Mouse (Mus musculus) cerebellum, postnatal 4 days (tissue): ENCODE measurements around the gene Mrpl20.
A peak's percentile ranks its signal among the peaks of the same experiment; 100 is the strongest.
"Not testable (repeated sequence)": the region's sequence is repeated elsewhere in the genome, so short reads cannot be mapped to it uniquely, and the experiment has no call there.

Experiments used
- DNase-seq, 2 experiments: peaks; one replicate each; pipeline ENCODE4 v3.0.0; 2022; ENCODE audit warnings: low spot score in 2 of 2, mixed read lengths in 1 of 2

Gene Mrpl20

DNA sequence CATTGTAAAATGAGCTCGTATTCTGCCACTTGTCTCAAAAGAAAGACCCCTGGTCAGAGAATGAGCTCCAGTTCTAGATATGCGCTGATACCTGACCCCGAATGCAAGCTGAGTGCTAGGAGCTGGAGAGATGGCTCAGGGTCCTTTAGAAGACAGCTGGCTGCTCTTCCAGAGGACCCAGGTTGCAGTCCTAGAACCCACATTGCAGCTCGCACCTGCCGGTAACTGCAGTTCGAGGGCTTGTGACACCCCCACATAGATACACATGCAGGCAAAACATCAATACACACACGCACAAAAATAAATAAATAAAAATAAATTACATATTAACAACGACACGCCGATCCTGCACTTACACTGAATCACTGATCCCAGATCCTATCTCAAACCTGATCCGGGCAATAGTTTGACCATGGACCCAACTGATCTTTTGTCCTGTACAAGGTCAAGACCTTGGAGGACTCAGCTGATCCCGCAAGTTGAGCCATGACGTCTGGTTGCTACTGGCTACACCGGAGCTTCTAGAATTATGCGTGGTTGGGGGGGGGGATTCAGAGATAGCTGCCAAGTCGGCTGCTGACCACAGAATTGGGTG, 19.1 kb upstream of the Mrpl20 start:
- DNase-seq, result no peak

- peak; percentile 73 to 84 for DNase-seq
Observed at GRCm38 (mm10) chr4:155784081-155784701, 18.5 kb upstream of the Mrpl20 start.

- DNase-seq, result no peak
Observed at GRCm38 (mm10) chr4:155785246-155785645, 17.4 kb upstream of the Mrpl20 start.

- no peak for DNase-seq
Observed at GRCm38 (mm10) chr4:155785819-155786218, 16.9 kb upstream of the Mrpl20 start, which contains the start of gene Tmem88b. Gene Tmem88b (minus strand): TSS chr4:155785874.

GRCm38 (mm10) chr4:155788300-155788699, 14.4 kb upstream of the Mrpl20 start:
- DNase-seq, result no peak

- DNase-seq, result not testable (repeated sequence)
Observed at GRCm38 (mm10) chr4:155788833-155789232, 13.8 kb upstream of the Mrpl20 start.

- DNase-seq, result no peak
Observed at GRCm38 (mm10) chr4:155790021-155790489, 12.6 kb upstream of the Mrpl20 start, which contains the start of gene Ankrd65. Gene Ankrd65 (plus strand): TSS chr4:155790439.

DNA sequence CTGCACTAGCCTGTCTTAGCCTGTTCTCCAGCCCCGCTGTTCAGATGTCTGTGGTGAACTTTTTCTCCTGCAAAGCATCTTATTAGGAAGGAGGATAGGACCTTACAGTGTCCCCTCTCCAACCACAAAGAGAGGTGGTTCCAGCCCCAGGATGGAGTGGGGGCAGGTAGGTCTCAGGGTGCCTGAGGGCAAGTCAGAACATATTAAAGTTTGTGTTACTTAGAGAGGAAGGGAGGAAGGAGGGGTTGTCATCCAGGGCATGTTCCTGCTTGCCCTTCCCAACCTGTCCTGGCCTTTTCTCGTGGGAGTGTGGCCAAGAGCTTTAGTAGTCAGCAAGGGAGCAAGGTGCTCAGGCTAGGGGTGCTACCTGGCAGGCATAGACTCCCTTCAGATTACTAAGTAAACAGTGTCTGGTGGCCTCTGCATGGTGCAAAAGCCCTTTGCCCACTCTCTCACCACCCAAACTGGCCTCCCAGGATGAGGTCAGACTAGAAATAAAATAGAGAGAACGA, 12.0 kb upstream of the Mrpl20 start:
- no peak for DNase-seq

GRCm38 (mm10) chr4:155791240-155791933, 11.3 kb upstream of the Mrpl20 start:
- DNase-seq, result no peak

DNA sequence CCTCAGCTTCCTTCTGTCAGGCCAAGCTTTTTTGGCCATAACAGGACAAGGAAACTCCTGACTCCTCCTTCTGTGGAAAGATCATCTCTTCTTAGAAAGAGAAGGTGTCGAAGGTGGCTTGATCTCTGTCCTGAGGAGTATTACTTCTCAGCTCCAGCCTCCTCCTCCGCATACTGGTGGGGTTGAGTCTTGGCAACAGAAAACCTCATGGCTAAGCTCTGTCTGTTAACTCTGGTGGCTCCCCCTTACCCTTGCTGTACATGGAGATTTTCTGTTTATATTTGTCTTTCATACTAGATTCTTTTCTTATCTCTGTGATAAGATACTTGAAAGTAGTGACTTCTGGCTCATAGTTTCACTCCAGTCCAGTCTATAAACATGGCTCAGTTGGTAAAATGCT, 8.9 kb upstream of the Mrpl20 start:
- DNase-seq, result no peak

DNA sequence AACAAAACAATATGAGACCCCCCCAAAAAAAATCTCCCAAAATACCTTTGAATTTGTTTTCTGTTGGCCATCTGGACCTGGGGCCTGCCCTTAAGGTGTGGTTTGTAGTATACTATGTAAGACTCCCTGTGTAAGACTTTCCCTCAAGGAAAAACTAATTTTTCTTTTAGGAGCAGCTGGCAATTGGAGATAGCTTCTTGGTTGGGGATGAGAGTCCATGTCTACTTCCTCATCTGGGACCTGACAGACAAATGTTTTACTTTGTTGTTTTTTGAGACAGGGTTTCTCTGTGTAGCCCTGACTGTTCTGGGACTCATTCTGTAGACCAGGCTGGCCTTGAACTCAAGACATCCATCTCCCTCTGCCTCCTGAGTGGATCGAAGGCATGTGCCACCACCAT, 603 bp upstream of the Mrpl20 start:
- DNase-seq, result no peak

DNA sequence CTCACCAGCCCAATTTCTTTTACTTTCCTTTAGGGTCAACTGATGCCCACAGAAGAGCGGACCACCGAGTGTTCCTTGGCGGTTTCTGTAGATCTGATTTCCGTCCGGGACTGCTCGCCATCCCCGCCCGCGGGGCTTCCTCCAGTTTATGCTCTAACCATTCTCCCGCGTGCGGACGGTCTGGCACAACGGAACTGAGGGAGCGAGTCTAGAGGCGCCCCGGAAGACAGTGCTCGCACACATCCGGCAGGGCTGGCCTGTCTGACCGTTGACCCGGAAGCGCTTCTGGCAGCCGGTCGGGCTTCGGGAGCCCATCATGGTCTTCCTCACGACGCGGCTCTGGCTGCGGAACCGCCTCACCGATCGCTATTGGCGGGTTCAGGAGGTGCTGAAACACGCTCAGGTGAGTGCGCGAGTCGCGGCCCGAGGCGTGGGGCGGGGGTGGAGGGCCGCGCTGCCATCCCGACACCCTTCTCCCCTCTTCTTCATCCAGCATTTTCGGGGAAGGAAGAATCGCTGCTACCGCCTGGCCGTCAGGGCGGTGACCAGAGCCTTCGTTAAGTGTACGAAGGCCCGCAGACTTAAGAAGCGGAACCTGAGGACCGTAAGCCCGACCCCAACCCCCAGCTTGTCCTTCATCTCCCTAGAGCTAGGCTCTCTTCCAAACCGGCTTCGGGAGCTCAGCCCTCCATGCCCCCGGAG, 813 bp downstream of the Mrpl20 start:
- peak; percentile 98 to 99 for DNase-seq

DNA sequence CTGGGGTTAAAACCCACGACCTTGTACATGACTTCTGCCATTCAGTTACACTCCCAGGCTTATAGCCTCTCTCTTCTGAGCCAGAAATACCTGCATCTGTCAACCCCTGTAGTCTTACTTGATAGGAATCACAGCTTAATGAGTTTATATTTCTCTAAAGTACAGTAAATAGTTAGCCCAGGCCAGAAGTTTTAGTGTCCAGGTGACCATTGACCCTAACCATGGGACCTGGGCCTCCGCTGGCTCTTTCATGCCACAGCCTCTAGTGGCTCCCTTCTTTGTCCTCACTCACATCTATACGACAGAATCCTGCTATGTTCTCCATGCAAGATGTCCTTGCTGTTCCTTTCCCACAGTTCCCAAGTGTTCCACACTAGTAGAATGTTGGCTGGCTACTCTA, 5.2 kb downstream of the Mrpl20 start:
- DNase-seq, result no peak

- DNase-seq, result peak; percentile 86 to 95
Observed at GRCm38 (mm10) chr4:155811929-155812664, 9.4 kb downstream of the Mrpl20 start, which contains the start of gene Ccnl2. Gene Ccnl2 (plus strand): TSS chr4:155812489.

- DNase-seq, result peak in 1 of 2 experiments; percentile 40
Observed at GRCm38 (mm10) chr4:155812665-155813181, 10.0 kb downstream of the Mrpl20 start.

GRCm38 (mm10) chr4:155817533-155817932, 14.9 kb downstream of the Mrpl20 start:
- DNase-seq, result no peak

DNA sequence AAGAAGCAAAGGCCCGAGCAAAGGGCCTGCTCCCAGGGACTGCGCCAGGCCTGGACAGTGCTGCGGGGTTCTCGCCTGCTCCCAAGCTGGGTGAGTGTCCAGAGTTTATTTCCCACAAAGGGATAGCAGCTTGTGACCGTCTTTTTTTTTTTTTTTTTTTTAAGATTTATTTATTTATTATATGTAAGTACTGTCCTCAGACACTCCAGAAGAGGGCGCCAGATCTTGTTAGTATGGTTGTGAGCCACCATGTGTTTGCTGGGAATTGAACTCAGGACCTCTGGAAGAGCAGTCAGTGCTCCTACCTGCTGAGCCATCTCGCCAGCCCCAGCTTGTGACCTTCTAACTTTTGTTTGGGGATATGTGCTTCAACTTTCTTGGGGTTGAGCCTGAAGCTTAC, 18.3 kb downstream of the Mrpl20 start:
- DNase-seq, result no peak

DNA sequence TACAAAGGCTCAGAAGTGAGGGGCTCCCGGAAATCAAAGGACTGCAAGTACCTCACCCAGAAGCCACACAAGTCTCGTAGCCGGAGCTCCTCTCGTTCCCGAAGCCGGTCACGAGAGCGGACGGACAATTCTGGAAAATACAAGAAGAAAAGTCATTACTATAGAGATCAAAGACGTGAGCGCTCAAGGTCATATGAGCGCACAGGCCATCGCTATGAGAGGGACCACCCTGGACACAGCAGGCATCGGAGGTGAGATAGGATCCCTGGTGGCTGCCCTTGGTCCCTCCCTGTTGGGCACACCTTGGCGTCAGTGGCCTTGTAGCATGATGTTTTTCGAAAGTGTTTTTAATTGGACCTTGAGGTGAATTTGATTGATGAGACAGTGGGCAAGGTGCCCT, 20.8 kb downstream of the Mrpl20 start:
- no peak for DNase-seq

DNA sequence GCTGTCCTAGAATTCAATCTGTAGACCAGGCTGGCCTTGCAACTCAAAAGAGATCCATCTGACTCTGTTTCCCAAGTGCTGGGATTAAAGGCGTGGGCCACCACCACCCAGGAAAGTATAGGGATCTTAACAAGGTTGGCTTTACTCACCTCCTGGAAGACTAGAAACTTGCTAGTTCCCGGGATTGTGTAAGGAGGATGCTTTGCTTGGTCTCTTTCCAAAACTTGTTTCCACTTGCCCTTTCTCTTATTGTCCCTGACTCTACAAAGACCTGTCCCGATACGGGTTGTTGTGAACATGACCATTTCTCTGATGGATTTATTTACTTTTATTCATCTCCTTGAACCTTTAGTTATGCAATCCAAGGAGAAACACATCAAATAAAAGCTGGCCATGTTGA, 27.2 kb downstream of the Mrpl20 start:
- DNase-seq, result no peak

- DNase-seq, result no peak
Observed at GRCm38 (mm10) chr4:155830596-155830995, 27.9 kb downstream of the Mrpl20 start.

- peak; percentile 97 to 99 for DNase-seq
Observed at GRCm38 (mm10) chr4:155831205-155831766, 28.6 kb downstream of the Mrpl20 start, which contains the start of gene Aurkaip1. Gene Aurkaip1 (plus strand): TSS chr4:155831272.
